Comparison of ENCODE assay signal across 25 mouse cellular contexts in the genomic region with DNA sequence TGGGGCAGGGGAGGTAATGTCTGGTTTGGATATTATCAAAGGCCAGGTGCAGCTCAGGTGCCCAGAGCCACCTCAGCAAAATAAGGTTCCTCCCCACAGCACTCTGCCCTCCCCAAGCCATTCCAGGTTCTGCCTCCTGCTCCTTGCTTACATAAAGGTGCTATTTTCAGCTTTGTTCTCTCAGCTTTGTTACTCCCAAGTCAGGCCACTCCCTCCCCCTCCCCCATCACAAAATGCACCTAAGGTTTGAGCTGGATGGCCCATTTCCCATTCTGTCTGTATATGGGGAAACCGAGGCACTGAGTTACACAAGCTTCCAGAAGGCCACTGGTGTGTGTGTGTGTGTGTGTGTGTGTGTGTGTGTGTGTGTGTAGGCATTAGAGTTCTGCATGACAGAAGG. TPM values are rescaled to one million over a fixed set of nuclear protein-coding genes. Genes with fewer than 3 reads are reported as not detected.
DNase-seq lines count a peak whose midpoint lies in the region; ATAC-seq and TF ChIP-seq lines count a peak whose summit lies in the region.
"Had no signal": no experiment of that assay in that cellular context is flagged by ENCODE, and none has a peak within 500 bp of the region (broad histone marks: within the 10 kb centered on the region; RNA-seq: fewer than 3 reads in every experiment).

No protein-coding gene starts in this region.

- peak; percentile 23 to 56 for DNase-seq in heart, adult 18-20 months
- DNase-seq in heart, postnatal 14 days: no peak
- DNase-seq in ES-CJ7 (ENCODE audit: low read depth, low spot score) (peak; percentile 53), ZHBTc4 (ENCODE audit: low read depth, low spot score) (peak; percentile 53)
- no peak for DNase-seq in spleen, postnatal 36 days (ENCODE audit: low spot score in 2 of 2)
- no peak for DNase-seq in forebrain, embryonic 10.5 days (ENCODE audit: extremely low spot score, low spot score)
- DNase-seq in forebrain, embryonic 11.5 days (ENCODE audit: low spot score): no peak
- DNase-seq: adrenal gland, adult 2 months; adrenal gland, postnatal 10 days; adrenal gland, postnatal 25 days; B cell, adult 2 months; cerebellum, adult 11-12 months; cerebellum, adult 9-10 months; cerebellum, postnatal 14 days; cerebellum, postnatal 36 days; embryo, embryonic 11 days had no signal

- H3K36me3 ChIP-seq in E14TG2a.4 (ENCODE audit: insufficient read depth, low read length): peaks cover 7% of the 10 kb centered on the region; the same call in 1 of the 2 replicates
- no peaks in the 10 kb centered on the region for H3K36me3 ChIP-seq in forebrain, embryonic 10.5 days (replicated peaks)
- no peaks in the 10 kb centered on the region for H3K36me3 ChIP-seq in forebrain, embryonic 11.5 days (ENCODE audit: control insufficient read depth, insufficient read depth, low read length)
- H3K36me3 ChIP-seq: embryonic facial prominence, embryonic 13.5 days; embryonic facial prominence, embryonic 15.5 days; forebrain, embryonic 12.5 days had no signal

- peaks cover 99% of the 10 kb centered on the region for H3K4me1 ChIP-seq in E14TG2a.4 (replicated peaks; ENCODE audit: low read depth, low read length)
- peaks cover 40% of the 10 kb centered on the region for H3K4me1 ChIP-seq in forebrain, embryonic 10.5 days
- H3K4me1 ChIP-seq in forebrain, embryonic 11.5 days (replicated peaks; ENCODE audit: control insufficient read depth, insufficient read depth, low read length): no peaks in the 10 kb centered on the region

- no peak overlapping the region for H3K27ac ChIP-seq in forebrain, embryonic 10.5 days
- no peak overlapping the region for H3K27ac ChIP-seq in forebrain, embryonic 11.5 days (ENCODE audit: low read depth, low read length)
- H3K27ac ChIP-seq: embryonic facial prominence, embryonic 13.5 days; embryonic facial prominence, embryonic 15.5 days; forebrain, embryonic 12.5 days had no signal

- WGBS in forebrain, embryonic 10.5 days: 69% methylated on average over 1 of the region's 1 CpGs
- 85% methylated on average over 1 of the region's 1 CpGs for WGBS in forebrain, embryonic 11.5 days

- H3K4me2 ChIP-seq in forebrain, embryonic 11.5 days (ENCODE audit: low read depth, low read length, severe bottlenecking): no peak overlapping the region
- H3K4me2 ChIP-seq: embryonic facial prominence, embryonic 13.5 days; embryonic facial prominence, embryonic 15.5 days; forebrain, embryonic 12.5 days had no signal

- H3K9me3 ChIP-seq in E14TG2a.4 (ENCODE audit: low read length): no peaks in the 10 kb centered on the region
- H3K9me3 ChIP-seq in forebrain, embryonic 10.5 days: no peaks in the 10 kb centered on the region
- H3K9me3 ChIP-seq in forebrain, embryonic 11.5 days (ENCODE audit: control insufficient read depth, low read length): no peaks in the 10 kb centered on the region
- H3K9me3 ChIP-seq: embryonic facial prominence, embryonic 13.5 days; embryonic facial prominence, embryonic 15.5 days; forebrain, embryonic 12.5 days had no signal

- H3K9ac ChIP-seq in forebrain, embryonic 11.5 days (ENCODE audit: low read length): no peak overlapping the region
- H3K9ac ChIP-seq: embryonic facial prominence, embryonic 13.5 days; embryonic facial prominence, embryonic 15.5 days; forebrain, embryonic 12.5 days had no signal

- intact Hi-C loops in heart, postnatal 14 days (cut with DNase I): no loop called here

- H3K27me3 ChIP-seq in E14TG2a.4 (ENCODE audit: insufficient read depth, low read length): no peaks in the 10 kb centered on the region
- H3K27me3 ChIP-seq in forebrain, embryonic 10.5 days (ENCODE audit: poor library complexity, severe bottlenecking): no peaks in the 10 kb centered on the region
- no peaks in the 10 kb centered on the region for H3K27me3 ChIP-seq in forebrain, embryonic 11.5 days (ENCODE audit: control insufficient read depth, insufficient read depth, low read length)
- H3K27me3 ChIP-seq: CH12.LX; embryonic facial prominence, embryonic 15.5 days had no signal

- ATAC-seq in forebrain, embryonic 11.5 days (replicated peaks; ENCODE audit: low FRiP score): no peak
- ATAC-seq: CD4-positive, CD25-positive, alpha-beta regulatory T cell, adult 4 months; forebrain, embryonic 14.5 days; forebrain, embryonic 16.5 days had no signal

- TF ChIP-seq CTCF in E14TG2a.4 (conservative IDR thresholded peaks at IDR 0.05; ENCODE audit: low read length): no peak

- H3K4me3 ChIP-seq in E14TG2a.4 (replicated peaks; ENCODE audit: low read length): peak overlapping the region; percentile 26; the same call in 1 of the 2 replicates
- no peak overlapping the region for H3K4me3 ChIP-seq in forebrain, embryonic 10.5 days
- H3K4me3 ChIP-seq in forebrain, embryonic 11.5 days (ENCODE audit: low read depth, low read length): no peak overlapping the region
- H3K4me3 ChIP-seq: embryonic facial prominence, embryonic 13.5 days; embryonic facial prominence, embryonic 15.5 days; erythroblast, embryonic 14.5 days; forebrain, embryonic 12.5 days had no signal

RNA-seq across cellular contexts. Expression of gene Akna, which starts 20.1 kb away (rescaled TPM):
- 1 to 10 TPM; 3.5 to 7.3 TPM for total RNA-seq in heart, adult 18-20 months (2021)
- total RNA-seq in heart, postnatal 14 days (2021): 1 to 10 TPM; 4.3 to 6.2 TPM
- 10.2 and 13.1 TPM in 2 replicates for polyA plus RNA-seq in forebrain, embryonic 10.5 days (2016; fragmentation: Nextera tagmentation; extraction: Ambion mirVana)
- 18.8 and 21.0 TPM in 2 replicates for polyA plus RNA-seq in forebrain, embryonic 11.5 days (2014; fragmentation: Nextera tagmentation; extraction: Ambion mirVana)

Comparison
In these comparisons a context has a peak if more than half of its experiments do, and no peak if none do; other contexts are left out.
1. DNase-seq: peak in heart, adult 18-20 months (2 of 2), ES-CJ7 (single experiment) and ZHBTc4 (single experiment); none in heart, postnatal 14 days (0 of 2), spleen, postnatal 36 days (0 of 2), forebrain, embryonic 10.5 days (single experiment) and forebrain, embryonic 11.5 days (single experiment).